Mouse (Mus musculus) layer of hippocampus, postnatal 14 days (tissue): ENCODE results near the gene Plxna4. TPM values are rescaled to one million over a fixed set of nuclear protein-coding genes. Genes with fewer than 3 reads are reported as not detected.

Experiments used
- DNase-seq, 2 experiments: peaks; one replicate each; pipeline ENCODE4 v3.0.0; 2021 to 2022; ENCODE audit warnings: low spot score in 2 of 2, mixed read lengths in 1 of 2
- total RNA-seq, 2 experiments: library from RNA; stranded (reverse); gene quantifications; 2 replicates each; pipeline ENCODE4 v1.2.3; 2021

Gene Plxna4
- total RNA-seq, 2 experiments from 2014 or later = 113 to 120 TPM

GRCm38 (mm10) chr6:32357497-32357896 is 230.5 kb downstream of the Plxna4 start:
- no peak for DNase-seq

DNA sequence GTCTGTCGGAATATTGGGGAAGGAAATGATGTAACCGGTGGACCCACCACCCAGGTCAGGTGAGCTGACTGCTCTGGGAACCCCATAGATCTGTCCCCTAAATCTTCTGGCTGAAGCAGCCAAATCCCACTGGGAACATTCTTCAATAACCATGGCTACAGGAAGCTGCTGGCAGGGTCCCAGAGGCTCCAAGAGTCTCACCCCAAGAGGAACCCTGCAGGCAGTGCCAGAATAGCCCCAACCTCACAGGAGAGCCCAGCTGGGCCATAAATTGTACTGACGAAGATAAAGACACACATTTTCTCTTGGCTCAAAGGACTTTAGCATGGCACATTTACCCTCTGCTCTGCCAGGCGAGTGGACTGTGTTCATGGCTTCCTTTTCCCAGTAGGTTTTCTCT is 232.4 kb downstream of the Plxna4 start:
- DNase-seq = peak in 1 of 2 experiments; percentile 40

DNA sequence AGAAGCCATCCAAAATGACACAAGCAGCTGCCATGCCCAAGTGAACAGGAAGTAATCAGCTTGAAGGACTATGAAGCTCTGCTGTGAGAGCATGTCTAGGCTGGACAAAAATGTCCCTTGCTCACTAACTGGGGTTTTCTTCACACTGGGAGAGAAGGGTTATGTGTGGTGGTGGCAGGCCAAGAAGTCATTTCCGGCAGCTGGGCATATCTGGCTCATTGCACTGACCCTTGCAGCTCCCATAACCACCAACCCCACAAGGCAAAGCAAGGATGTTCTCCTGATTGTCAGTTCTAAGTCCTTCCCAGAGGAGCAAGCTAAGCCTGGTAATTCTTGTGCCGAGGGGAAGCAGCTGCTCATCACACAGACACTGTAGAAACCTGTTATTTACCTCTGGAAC is 239.0 kb downstream of the Plxna4 start:
- no peak for DNase-seq

GRCm38 (mm10) chr6:32348126-32348525 is 239.9 kb downstream of the Plxna4 start:
- peak in 1 of 2 experiments; percentile 38 for DNase-seq

GRCm38 (mm10) chr6:32346015-32346414 is 242.0 kb downstream of the Plxna4 start:
- no peak for DNase-seq

- DNase-seq = no peak
Measured at GRCm38 (mm10) chr6:32342727-32343126, 245.3 kb downstream of the Plxna4 start.

DNA sequence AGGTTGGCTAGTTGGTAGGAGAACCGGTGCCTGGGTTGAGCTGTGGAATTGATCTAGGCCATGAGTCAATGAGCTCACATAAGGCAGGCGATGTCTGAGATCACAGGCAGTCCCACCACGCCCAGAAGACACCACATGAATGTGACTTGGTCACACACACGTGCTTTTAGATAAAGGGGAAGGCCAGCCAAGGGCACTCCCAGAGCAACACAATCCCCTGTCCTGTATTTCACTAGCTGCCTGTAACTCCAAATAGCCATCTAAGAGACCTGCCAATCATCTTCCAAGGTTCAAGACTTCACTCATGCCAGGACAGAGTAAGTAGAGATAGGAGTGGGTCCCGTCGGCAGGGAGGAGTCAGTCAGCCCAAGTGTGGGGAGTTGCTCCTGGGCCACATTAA is 245.7 kb downstream of the Plxna4 start:
- DNase-seq = no peak

GRCm38 (mm10) chr6:32338416-32338943 is 249.5 kb downstream of the Plxna4 start:
- no peak for DNase-seq

DNA sequence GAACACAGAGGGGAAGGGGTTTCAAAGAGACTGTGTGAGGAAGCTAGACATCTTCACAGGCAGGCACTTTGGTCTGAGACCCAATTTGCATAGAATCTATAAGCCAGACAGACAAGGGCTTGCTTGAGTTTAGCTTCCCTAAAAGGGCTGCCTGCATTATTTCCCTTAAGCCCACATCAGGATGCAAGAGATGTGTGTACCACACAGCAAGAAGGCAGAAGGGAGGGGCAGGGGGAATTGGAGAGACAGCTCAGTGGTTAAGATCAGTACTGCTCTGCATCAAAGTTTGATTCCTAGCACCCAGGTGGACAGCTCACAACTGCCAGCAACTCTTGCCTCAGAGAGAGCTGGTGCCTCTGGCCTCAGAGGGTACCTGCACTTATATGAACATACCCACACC is 256.7 kb downstream of the Plxna4 start:
- DNase-seq = no peak

DNA sequence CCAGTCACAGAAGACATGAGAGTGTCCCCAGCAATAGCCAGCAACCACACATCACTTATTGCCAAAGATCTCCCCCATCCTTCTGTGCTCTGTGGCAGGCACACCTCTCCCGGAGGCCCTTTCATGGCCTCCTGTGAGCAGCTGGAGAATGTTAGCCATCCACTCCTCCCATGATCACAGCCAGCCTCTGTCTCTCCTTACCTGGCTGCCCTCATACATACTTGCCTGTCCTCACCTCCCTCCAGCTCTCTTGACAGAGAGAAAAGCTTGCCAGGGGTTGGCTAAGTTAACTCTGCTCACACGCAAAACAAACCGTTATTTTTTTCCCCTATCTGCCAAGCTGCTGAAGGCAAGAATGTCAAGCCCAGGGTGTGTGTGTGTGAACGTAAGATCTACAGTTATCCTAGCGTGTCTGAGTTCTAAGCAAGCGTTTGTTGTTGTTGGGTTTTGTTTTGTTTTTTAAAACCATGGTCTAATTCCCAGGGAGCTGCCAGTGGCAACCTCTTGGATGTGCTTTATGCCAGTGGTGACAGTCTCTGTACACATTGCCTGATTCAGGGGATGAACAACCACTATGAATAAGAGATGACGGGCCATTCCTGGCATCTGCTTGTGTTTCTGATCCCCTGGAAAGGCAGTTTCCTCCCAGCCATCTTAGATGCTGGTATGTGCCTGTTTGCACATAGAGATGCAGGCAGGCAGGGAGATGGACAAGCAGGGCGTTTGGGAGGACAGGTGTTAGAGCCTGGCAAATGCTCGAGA is 257.8 kb downstream of the Plxna4 start:
- DNase-seq = no peak

DNA sequence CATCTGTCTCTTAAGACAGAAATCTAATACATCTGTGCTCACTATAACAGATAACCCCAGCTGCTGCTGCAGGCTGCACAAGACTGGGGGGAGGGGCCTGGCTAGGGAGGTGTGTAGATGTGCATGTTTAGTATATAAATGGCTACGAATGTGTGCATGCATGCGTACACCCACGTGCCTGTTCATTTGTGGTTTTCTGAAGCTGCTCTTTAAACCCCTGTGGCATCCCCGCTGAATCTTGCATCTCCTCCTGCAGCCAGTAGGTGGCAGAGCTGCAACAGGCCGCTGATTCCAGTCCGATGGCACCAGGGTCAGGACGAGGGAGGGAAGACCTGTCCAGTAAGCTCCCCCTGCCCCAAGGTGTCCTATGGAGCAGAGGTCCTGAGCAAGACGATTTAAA is 260.0 kb downstream of the Plxna4 start:
- DNase-seq = peak; percentile 74 to 77

DNA sequence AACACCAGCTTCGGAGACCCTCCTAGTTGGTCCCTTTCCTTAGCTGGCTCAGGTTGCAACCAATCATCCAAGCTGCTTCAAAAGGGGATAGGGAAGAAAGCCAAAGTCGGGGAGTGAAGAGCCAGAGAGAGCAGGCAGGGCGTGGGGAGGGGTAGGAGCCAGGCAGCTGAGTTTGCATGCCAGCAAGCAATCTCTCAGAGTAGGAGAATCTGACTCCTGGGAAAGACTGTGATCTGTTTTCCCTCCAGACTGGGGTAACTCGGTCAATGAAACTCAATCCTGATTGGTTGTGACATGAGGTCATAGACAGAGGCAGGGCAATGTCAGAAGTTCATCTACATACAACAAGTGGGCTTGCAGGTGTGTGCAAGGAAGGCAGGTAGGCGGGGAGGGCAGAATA is 260.8 kb downstream of the Plxna4 start:
- no peak for DNase-seq

DNA sequence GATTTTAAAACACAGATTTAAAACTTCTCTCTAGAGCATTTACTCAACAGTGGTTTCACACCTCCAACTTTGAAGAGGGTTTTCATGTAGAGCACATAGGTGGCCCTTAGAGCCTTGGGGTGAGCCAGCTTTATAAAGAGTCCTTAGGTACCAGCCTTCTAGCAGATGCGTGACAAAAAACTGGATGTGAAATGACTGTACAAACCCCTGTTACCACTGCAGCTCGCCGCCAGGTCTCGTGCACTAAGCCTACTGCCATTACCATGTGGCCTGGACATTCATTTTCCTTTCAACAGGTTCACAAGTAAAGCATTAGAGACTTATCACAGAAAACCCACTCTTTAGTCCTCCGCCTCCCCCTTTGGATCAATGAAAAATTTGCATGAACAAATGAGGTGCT is 261.6 kb downstream of the Plxna4 start:
- no peak for DNase-seq

DNA sequence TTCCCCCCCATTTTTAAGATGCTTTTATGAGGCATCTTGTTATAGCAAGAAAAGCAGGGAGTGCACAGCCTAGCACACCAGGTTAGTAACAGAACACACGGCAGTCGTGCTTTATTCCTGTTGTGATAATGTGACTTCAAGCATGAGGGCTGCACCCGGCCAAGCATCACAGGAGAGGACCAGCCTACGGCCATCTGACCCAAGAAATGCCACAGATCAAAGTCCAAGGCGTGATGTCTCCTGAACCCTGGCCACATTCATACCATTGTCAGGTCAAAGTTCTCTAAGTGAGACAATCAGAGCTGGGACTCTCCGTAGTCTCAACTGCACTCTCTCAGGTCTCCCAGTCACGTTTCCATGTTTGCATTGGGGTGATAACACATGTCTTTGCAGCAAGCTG is 262.1 kb downstream of the Plxna4 start:
- DNase-seq = no peak

DNA sequence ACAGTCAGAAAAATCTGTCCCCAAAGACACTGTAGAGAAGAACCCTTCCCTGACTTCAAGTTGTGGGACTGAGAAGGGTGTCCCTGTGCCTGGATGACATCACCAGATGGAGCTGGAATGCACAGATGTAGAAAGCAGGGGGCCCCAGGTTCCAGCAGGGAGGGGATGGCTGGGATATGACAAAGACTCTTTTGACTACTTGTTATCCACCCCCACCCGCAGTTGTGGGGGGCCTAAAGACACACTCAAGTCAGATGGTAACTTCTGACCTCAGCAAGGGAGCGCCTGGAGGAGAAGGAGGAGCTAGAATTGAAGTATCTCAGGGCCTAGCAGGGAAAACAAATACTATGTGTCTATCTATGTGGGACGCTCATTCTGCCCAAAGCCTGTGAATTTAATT is 266.8 kb downstream of the Plxna4 start:
- DNase-seq = no peak

GRCm38 (mm10) chr6:32320254-32320653 is 267.7 kb downstream of the Plxna4 start:
- DNase-seq = no peak

- no peak for DNase-seq
Measured at GRCm38 (mm10) chr6:32317470-32317869, 270.5 kb downstream of the Plxna4 start.

- DNase-seq = peak in 1 of 2 experiments; percentile 24
Measured at GRCm38 (mm10) chr6:32315011-32315450, 273.0 kb downstream of the Plxna4 start.

DNA sequence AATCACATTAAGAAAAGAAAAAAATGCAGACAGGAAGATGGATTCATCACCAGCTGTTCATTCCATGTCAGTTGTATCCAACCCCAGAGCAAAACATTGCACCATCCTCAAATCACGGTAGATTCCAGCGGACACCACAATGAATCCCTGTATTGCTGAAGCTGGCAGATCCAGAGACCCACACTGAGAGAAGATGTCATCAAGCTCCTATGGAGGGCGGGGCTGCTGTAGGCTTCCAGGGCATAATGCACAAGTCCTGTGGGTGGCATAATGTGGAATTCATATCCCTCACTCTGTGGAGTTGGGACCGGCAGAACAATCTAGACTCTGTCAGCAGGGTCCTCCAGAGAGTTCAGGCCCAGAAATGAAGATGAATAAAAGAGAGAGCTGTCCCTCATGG is 278.8 kb downstream of the Plxna4 start:
- DNase-seq = no peak

DNA sequence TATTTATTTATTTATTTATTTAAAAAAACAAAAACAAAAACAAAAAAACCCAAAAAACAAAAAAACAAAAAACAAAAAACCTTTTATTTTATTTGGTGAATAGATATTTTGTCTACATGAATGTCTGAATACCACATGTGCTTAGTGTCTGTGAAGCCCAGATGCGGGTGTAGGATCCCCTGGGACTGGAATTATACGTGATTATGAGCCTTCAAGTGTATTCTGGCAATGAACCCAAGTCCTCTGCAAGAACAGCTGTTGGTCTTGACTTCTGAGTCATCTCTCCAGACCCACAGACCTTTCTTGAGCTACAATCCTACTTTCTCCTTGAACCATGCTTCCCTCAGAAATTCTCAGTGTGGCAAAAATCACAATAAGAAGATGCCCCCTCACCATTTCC is 287.4 kb downstream of the Plxna4 start:
- DNase-seq = no peak

DNA sequence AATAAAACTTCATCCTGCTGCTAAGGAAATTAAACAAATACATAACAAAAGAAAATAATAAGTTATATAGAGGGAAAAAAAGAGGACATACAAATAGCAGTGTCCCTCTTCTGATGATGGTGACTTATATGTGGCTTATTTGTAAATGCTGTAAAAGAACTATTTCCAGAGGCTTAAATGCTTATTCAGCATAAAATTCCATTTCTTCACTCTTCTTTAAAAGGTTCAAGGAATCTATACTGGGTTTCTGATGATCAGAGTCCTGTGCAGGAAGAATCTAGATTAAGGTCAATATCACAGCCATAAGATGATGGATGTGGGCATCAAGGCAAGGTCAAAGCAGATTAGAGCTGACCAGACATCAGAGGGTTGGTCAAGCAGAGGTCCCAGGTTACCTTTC is 306.5 kb downstream of the Plxna4 start:
- DNase-seq = no peak

- DNase-seq = no peak
Measured at GRCm38 (mm10) chr6:32280728-32281127, 307.3 kb downstream of the Plxna4 start.

- peak in 1 of 2 experiments; percentile 55 for DNase-seq
Measured at GRCm38 (mm10) chr6:32271463-32271862, 316.5 kb downstream of the Plxna4 start.
